Mouse (Mus musculus): ENCODE measurements around the gene Gm10118. TPM values are rescaled to one million over a fixed set of nuclear protein-coding genes. Genes with fewer than 3 reads are reported as not detected.

Gm10118 gene
- total RNA-seq (2023) = not detected

DNA sequence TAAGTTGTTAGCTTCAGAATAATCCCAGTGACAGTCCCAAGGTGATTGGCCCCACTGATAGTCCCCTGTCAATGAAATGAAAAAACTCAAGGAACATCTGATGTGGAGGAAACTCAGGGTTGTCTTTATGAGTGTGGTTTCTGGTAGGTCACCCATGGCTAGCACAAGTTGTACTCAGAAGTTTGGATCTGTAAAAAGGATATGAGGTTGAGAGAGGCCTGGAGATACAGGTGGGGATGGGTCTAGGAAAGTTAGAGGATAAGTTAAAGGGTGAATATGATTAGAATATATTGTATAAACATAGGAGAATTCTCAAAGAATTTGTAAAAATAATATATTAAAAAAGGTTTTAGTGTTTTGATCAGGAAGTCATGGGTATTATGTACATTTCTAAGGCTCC lies at the start of gene Gm10118:
Gm10118 (minus strand) TSS at position 101 of the 400 bp plus-strand sequence.

Other genes with a start within 250 kb of the Gm10118 start
- gene Lrrtm3, start 162.8 kb upstream of the Gm10118 start, total RNA-seq (2023) = not detected

All from monocyte, adult 59 days (primary cell).